Mouse (Mus musculus) brain, embryonic 14.5 days (tissue): Measurements from ENCODE around the gene Zfp593. TPM values are rescaled to one million over a fixed set of nuclear protein-coding genes. Genes with fewer than 3 reads are reported as not detected.

Experiments
- DNase-seq: peaks from one replicate; pipeline ENCODE4 v3.0.0-alpha.2; 2011; ENCODE audit warnings: low read depth
- CTCF ChIP-seq: fragments of 200-500 bp; IDR thresholded peaks from 2 replicates; pipeline ENCODE4 v1.5.1; 2012; ENCODE audit warnings: inconsistent platforms, mild to moderate bottlenecking, moderate library complexity, borderline replicate concordance; ENCODE audit not compliant: insufficient read depth, insufficient read length; ENCODE audit errors: extremely low read depth
- POLR2A ChIP-seq: fragments of 200-500 bp; IDR thresholded peaks from 2 replicates; pipeline ENCODE4 v1.6.1; 2012; ENCODE audit warnings: mild to moderate bottlenecking, inconsistent platforms, borderline replicate concordance; ENCODE audit not compliant: poor library complexity, insufficient read depth, insufficient read length, severe bottlenecking; ENCODE audit errors: extremely low read depth
- polyA plus RNA-seq: library from polyadenylated mRNA; depleted of rRNA; stranded (reverse); fragments of >200 nt; gene quantifications from 2 replicates; pipeline ENCODE4 v1.2.3, GENCODE M21; 2012

Gene Zfp593
- polyA plus RNA-seq, 1 experiment: 14.5 TPM

DNA sequence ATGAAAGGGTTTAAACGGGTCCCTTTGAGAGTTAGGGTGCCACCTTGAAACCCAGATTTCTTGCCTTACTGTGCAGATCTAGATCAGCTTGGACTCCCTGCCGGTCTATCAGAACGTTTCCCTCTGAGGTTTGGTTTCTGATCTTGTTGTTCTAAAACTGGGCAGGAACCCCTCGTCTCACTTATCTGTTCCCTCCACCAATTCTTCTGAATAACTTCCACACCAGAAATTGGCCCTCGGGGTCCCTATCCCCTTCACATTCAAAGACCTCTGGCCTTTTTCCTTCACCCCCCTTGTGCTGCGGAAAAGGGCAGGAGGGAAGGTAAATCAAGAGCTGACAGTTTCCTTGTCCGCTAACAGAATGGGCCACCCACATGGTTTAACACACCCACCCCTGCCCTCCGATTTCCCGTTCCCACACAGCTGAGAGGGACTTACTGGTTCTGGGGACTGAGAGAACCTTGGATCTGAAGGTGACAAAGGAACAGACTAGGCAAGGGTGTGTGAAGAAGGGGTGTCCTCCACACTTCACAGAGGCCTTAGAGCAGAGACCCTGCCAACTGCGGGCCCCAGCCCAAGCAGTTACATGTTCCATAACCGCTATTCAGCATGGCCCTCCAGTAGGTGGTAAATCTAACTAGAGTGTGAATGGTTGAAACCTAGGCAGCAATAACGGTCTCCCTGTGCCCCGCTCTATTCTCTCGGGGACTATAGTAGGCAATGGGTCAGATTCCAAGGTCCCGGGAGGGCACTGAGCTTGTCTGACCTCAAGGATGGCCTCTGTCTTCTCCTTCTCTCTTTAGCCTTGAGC, 7.7 kb upstream of the Zfp593 start:
- TF ChIP-seq CTCF: no peak
- TF ChIP-seq POLR2A: no peak

DNA sequence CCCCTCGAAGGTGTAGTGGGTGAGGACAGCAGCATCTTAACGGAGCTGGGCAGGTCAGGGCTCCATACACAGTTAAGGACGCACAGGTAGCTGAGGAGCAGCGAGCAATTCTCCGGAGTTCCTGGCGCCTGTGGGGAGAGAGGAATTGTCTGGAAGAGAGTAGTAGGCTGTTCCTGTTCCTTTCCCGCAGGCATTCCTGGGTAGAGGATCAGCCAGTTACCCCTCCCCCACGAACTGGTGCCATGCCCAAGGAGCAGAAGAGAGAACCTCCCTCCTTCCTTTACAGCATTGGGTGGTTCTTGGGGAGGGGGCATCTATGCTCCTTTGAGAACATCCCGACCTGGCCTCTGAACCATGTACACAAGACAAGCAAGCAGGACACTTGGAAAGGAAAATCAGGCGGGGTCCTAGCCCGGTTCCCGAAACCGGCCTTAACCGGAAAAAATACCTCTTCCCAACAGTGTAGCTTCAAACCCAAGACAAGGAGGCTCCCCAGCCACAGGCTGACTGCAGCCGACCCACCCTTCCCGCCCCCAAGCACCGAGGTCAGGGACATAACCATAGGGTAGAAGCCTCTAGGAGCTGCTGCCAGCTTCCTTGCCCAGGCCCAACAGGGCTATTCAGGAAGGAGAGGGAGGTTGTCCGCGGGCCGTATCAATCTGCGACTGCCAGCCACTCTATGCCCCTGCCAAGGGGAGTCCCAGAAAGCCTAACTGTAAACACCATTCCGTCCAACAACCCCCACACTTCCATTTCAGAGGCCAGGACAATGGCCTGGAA, 6.9 kb upstream of the Zfp593 start:
- TF ChIP-seq CTCF (no peak), POLR2A (no peak)
- peak; percentile 47 for DNase-seq

More for the DNA sequence above, 7.7 kb upstream of the Zfp593 start:
- no peak for DNase-seq

DNA sequence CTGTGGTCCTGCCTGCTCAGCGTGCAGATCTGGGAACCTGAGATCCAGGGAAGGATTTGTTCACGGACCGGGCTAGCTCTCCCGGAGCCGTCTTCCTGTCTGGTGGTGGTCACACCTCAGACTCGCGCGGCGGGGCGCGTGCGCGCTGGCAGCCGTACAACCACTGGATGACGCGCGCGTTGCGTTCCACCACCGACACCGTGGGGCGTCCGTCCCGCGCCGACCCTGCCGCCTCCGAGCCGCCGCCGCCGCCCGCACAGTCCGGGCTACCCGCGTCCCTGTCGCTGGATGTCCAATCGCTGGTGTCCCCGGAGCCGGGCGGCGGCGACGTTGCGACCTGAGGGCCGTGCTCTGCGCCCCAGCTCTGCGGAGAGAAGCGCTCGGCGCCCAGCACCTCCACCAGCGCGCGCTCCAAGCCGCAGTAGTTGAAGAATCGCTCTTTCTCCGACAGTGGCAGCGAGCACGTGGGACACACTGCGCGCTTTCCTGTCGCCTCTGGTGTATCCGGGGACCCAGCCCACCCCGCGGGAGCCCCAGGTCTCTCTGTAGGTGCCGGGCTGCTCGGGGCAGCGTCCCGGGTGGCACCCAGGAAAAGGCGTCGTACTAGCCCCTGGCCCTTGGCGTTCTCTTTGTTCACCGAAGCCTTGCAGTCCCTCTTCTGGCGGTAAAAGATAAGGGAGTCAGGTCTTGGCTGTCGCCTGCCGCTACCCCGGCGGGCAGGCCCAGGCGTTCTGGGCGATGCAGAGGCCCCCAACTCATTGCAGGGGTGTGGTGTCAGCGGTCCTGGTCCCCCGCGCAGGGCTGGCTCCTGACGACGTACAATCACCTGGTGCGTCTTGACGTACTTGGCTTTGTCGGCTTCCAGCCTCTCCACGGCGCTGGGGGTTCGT, 6.1 kb upstream of the Zfp593 start:
- TF ChIP-seq POLR2A: 0 out of 2 replicates have a peak, but pooled peaks have one; percentile 35
- TF ChIP-seq CTCF: peak; percentile 6; the same call in 1 of the 2 replicates
- peak; percentile 79 for DNase-seq

DNA sequence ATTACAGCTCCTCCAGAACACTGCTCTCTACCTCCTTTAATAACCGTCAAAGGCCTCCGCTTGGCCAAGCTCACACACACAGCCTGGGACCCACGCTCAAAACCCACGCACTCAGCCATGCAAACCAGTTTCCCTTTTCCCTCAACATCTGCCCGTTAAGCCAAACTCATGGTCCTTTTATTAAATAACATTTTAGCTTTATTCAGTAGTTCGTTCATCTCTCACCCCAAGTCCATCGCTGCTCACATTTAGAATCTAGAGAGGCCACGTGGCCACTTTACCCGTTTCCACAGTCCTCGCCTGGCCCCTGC, 5.5 kb upstream of the Zfp593 start:
- no peak for DNase-seq
- no peak for TF ChIP-seq CTCF
- TF ChIP-seq POLR2A: no peak

DNA sequence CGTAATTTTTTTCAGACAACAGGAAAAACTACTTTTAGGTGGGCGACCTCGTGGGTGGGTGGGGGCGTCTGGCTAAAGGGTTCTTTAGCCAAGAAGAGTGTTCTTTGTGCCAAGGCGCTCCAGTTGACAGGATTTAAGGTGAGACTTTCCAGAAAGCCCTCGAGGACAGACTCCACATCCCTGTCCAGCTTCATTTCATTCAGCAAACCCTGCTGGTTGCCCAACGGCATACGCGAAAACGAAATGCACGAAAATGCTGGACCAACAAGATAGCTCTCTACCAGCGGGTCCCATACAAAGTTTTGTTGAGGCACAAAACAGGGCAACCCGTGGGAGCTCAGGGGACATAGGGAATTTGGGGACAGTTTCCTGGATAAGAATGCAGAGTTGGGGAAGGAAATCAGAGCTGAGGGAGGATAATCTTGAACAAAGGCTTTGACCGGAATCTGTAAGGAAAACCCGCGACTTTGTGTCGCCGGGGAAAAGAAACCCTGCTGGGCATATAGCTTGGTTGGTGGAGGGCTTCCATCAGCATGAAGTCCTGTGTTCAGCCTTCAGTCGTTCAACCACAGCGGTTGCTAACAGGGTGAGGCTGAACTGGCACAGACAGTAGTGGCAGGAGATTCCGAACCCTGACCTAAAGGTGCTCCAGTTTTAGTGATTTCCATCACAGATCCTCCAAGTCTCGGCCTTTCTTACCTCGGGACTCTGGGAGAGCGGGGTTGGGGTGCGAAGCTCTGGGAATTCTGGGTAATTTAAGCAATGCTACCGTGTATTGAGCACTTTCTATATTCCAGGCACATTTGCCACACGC, 4.9 kb upstream of the Zfp593 start:
- TF ChIP-seq POLR2A (no peak), CTCF (no peak)
- DNase-seq: peak; percentile 27

DNA sequence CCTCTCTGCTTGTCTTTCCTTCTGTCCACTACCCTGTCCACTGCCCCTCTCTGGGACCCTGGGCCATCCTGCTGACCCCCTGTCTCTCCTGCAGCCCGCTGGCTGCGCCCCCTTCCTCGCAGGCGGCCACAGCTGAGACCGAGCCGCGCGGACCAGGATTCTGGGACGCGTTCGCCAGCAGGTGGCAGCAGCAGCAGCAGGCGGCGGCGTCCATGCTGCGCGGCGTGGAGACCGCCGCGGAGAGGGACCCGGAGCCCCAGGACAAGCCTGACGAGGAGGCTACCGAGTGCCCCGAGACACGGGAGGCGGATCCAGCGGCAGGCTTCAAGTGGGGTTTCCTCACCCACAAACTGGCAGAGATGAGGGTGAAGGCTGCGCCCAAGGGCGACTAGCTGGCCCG, 4.3 kb upstream of the Zfp593 start:
- peak; percentile 77 for DNase-seq
- TF ChIP-seq POLR2A (no peak), CTCF (peak; percentile 81)

DNA sequence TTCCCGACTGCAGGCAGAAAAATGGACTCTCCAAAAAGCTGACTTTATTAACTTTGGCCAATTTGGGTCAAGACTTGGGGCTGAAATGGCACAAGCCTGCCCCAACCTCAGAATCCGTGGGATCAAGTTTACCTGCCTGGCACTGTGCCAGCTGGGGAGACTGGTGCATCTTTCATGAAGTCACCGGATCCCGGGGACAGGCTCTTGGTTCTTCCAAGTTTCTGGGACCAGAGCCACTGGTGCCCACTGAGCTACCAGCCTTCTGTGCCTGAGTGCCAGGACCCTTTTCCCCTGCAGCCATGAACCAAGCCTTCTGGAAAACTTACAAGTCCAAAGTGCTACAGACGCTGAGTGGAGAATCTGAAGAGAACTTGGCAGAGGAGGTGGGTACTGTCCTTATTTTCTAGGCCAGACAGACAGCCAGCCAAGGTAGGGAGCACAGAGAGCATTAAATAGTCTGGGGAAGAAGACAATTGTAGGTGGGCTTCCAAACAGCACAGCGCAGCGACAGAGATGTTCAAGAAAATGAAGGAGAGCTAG, 1.4 kb upstream of the Zfp593 start, which contains the start of gene Gm30191:
Gene Gm30191 (plus strand): TSS at position 217 of the 540 bp plus-strand sequence.
- no peak for DNase-seq
- TF ChIP-seq CTCF (no peak), POLR2A (no peak)

DNA sequence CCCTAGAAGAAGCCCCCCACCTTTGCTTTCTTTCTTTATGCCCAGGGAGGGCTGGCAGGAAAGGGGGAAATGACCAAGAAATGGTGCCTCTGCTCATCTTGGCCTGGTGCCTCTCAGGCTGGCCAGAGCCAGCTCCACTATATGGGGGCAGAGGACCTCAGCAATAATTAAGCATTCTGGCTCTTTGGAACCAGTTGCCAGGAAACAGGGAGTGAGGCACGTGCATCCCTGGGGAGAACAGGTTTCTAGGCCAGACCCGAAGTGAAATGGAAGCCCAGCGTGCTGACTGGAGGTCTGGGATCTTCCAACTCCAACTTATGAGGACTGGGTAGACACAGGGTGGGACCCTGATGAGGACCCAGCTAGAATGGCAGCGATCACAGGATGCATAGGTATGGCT, 864 bp upstream of the Zfp593 start:
- TF ChIP-seq POLR2A (no peak), CTCF (no peak)
- DNase-seq: peak; percentile 69

DNA sequence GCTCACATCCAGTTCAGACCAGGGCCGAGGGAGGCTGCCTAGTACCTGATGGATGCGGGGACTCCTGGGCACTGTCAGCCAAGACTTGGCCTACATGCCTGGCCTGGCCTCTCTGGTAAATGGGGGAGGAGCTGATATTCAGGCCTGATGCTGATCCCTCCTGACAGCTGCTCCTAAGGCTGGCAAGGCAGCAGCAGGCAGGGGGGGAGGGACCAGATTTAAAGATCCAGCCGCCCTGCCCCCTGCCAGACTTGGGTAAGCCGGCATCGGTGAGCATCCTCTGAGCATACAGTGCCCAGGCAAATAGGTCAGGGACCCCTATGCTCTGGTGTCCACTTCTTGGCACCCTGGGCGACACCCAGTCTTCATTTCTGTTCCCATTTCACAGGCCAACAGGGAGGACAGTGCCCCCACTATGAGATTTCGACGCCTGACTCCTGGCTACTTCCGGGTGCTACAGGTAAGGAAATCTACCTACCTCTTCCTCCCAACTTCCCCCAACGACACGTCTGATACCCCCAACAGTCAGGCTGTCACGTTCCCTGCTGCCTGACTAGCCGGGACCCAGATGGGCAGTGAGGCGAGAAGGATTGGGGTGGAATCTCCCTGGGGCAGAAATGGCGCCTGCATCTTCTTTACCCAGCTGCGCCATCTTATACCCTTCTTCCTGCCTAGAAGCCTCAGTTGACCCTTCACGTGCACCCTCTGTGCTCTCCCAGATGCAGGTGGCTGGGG, 1.7 kb downstream of the Zfp593 start, which contains the start of gene E130218I03Rik:
Gene E130218I03Rik (plus strand): TSS at position 147 of the 735 bp plus-strand sequence.
- no peak for DNase-seq
- TF ChIP-seq POLR2A (no peak), CTCF (no peak)

DNA sequence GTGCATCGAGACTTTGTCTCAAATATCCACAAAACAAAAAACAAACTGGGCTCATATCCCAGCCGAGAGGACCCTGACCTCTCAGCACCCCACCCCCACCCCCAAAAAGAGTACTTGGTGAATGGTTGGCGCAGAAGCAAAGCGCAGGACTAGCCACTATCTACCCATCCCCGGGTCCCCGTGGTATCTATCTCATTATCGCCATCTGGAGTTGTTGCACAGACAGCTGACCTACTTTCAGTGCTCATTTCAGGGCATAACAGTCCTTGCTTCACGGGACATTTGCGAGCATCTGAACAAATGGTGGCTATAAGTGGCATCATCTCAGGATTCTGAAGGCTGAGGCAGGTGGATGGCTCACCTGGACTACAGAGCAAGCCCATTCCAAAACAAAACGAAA, 6.7 kb downstream of the Zfp593 start:
- TF ChIP-seq POLR2A: no peak
- no peak for TF ChIP-seq CTCF
- DNase-seq: no peak

DNA sequence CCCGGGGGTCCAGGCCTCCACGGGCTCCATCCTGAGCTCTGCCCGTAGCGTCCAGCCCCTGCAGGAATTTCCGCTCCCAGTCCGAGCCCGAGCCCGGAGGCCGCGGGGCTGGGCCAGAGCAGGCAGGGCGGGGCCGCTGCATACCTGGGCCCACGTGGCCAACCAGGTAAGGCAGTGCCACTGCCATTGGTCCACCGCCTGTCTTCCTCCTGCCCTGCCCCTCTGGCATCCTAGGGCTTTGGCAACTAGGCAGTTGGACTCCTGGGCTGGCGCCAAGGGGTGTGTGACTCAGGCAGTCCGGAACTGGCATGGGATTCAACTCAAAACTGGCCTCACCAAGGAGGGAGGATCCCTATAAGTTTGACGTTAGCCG, 7.1 kb downstream of the Zfp593 start, which contains the start of gene Cnksr1:
Gene Cnksr1 (minus strand): TSS at position 121 of the 373 bp plus-strand sequence.
- peak; percentile 33 for DNase-seq
- TF ChIP-seq CTCF (no peak), POLR2A (no peak)
